In the genomic region with DNA sequence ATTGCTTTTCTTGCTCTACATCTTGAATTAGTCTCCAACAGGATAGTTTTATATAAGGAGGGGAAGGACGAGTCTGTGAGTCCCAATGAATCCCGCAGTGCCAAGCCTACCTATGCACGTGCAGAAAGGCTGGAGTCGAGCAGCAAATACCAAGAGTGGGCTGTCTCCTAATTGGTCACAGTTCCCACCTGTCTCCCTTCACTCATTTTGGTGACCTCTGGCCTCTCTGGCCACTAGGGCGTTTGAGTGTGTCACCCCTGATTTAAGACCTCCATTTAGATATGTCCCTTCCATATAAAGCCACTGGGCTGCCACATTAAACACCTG, we compare ENCODE assay signal across 9 mouse cellular contexts.
DNase-seq lines count a peak whose midpoint lies in the region; ATAC-seq and TF ChIP-seq lines count a peak whose summit lies in the region.
"Had no signal": no experiment of that assay in that cellular context is flagged by ENCODE, and none has a peak within 500 bp of the region (broad histone marks: within the 10 kb centered on the region; RNA-seq: fewer than 3 reads in every experiment).

No protein-coding gene starts in this region.

- no peak for TF ChIP-seq EP300 in stomach, postnatal 0 days (optimal IDR thresholded peaks at IDR 0.05)

- no peak for TF ChIP-seq CTCF in stomach, postnatal 0 days (IDR thresholded peaks at IDR 0.05; ENCODE audit: low read depth)

- DNase-seq in kidney, adult 18-20 months: no peak
- no peak for DNase-seq in stomach, postnatal 0 days (ENCODE audit: low spot score)
- DNase-seq in thymus, postnatal 14 days: no peak
- no peak for DNase-seq in layer of hippocampus, adult 18-20 months (ENCODE audit: low spot score in 2 of 2)
- DNase-seq: thymus, postnatal 4 days had no signal

- ATAC-seq in kidney, embryonic 14.5 days (ENCODE audit: low FRiP score, low TSS enrichment): 0 out of 2 replicates have a peak, but pooled peaks have one; percentile 2
- no peak for ATAC-seq in stomach, embryonic 14.5 days (ENCODE audit: insufficient number of reproducible peaks, insufficient read depth, low FRiP score, low read depth)
- no peak for ATAC-seq in stomach, postnatal 0 days (ENCODE audit: low FRiP score, low TSS enrichment)
- ATAC-seq in hindbrain, embryonic 13.5 days (ENCODE audit: low FRiP score): no peak
- ATAC-seq in stomach, embryonic 16.5 days (ENCODE audit: insufficient read depth, low FRiP score): no peak

- H3K9ac ChIP-seq in kidney, embryonic 14.5 days (ENCODE audit: low read depth, low read length): no peak overlapping the region
- no peak overlapping the region for H3K9ac ChIP-seq in stomach, embryonic 14.5 days (replicated peaks; ENCODE audit: low read depth, low read length)
- H3K9ac ChIP-seq in stomach, postnatal 0 days (ENCODE audit: low read length): no peak overlapping the region
- H3K9ac ChIP-seq in hindbrain, embryonic 13.5 days: no peak overlapping the region
- H3K9ac ChIP-seq in stomach, embryonic 16.5 days (ENCODE audit: low read length): no peak overlapping the region

- H3K4me1 ChIP-seq in kidney, embryonic 14.5 days (ENCODE audit: control insufficient read depth, insufficient read depth, low read length): peaks cover 32% of the 10 kb centered on the region
- peaks cover 27% of the 10 kb centered on the region for H3K4me1 ChIP-seq in stomach, embryonic 14.5 days (ENCODE audit: control insufficient read depth, insufficient read depth, low read length)
- no peaks in the 10 kb centered on the region for H3K4me1 ChIP-seq in stomach, postnatal 0 days (replicated peaks; ENCODE audit: control insufficient read depth, insufficient read depth)
- peaks cover 33% of the 10 kb centered on the region for H3K4me1 ChIP-seq in hindbrain, embryonic 13.5 days (replicated peaks)
- H3K4me1 ChIP-seq in stomach, embryonic 16.5 days (ENCODE audit: control insufficient read depth, insufficient read depth, low read length): peaks cover 30% of the 10 kb centered on the region

- no peaks in the 10 kb centered on the region for H3K36me3 ChIP-seq in kidney, embryonic 14.5 days (ENCODE audit: control insufficient read depth, insufficient read depth, low read length)
- H3K36me3 ChIP-seq in stomach, embryonic 14.5 days (ENCODE audit: control insufficient read depth, insufficient read depth, low read length): no peaks in the 10 kb centered on the region
- H3K36me3 ChIP-seq in stomach, postnatal 0 days (ENCODE audit: control insufficient read depth, insufficient read depth, low read length): no peaks in the 10 kb centered on the region
- no peaks in the 10 kb centered on the region for H3K36me3 ChIP-seq in hindbrain, embryonic 13.5 days
- H3K36me3 ChIP-seq in stomach, embryonic 16.5 days (ENCODE audit: control insufficient read depth, insufficient read depth, low read length): no peaks in the 10 kb centered on the region

- peaks cover 3% of the 10 kb centered on the region; the same call in 1 of the 2 replicates for H3K9me3 ChIP-seq in kidney, embryonic 14.5 days (ENCODE audit: control insufficient read depth, low read length)
- H3K9me3 ChIP-seq in stomach, embryonic 14.5 days (ENCODE audit: control insufficient read depth, low read depth, low read length): no peaks in the 10 kb centered on the region
- H3K9me3 ChIP-seq in stomach, postnatal 0 days (ENCODE audit: control insufficient read depth, low read length): no peaks in the 10 kb centered on the region
- H3K9me3 ChIP-seq in hindbrain, embryonic 13.5 days: no peaks in the 10 kb centered on the region
- peaks cover 8% of the 10 kb centered on the region; the same call in 1 of the 2 replicates for H3K9me3 ChIP-seq in stomach, embryonic 16.5 days (replicated peaks; ENCODE audit: control insufficient read depth, low read length)

- H3K27me3 ChIP-seq in kidney, embryonic 14.5 days (ENCODE audit: control insufficient read depth, insufficient read depth, low read length): no peaks in the 10 kb centered on the region
- no peaks in the 10 kb centered on the region for H3K27me3 ChIP-seq in stomach, embryonic 14.5 days (ENCODE audit: control insufficient read depth, insufficient read depth, low read length)
- H3K27me3 ChIP-seq in stomach, postnatal 0 days (ENCODE audit: control insufficient read depth, insufficient read depth, low read length): no peaks in the 10 kb centered on the region
- H3K27me3 ChIP-seq in hindbrain, embryonic 13.5 days: no peaks in the 10 kb centered on the region; the same call in 1 of the 2 replicates
- H3K27me3 ChIP-seq in stomach, embryonic 16.5 days (ENCODE audit: control insufficient read depth, insufficient read depth, low read length): no peaks in the 10 kb centered on the region

- H3K4me2 ChIP-seq in kidney, embryonic 14.5 days (replicated peaks; ENCODE audit: low read depth, low read length): no peak overlapping the region
- no peak overlapping the region for H3K4me2 ChIP-seq in stomach, embryonic 14.5 days (replicated peaks; ENCODE audit: low read depth, low read length)
- H3K4me2 ChIP-seq in stomach, postnatal 0 days (replicated peaks; ENCODE audit: low read depth): no peak overlapping the region
- no peak overlapping the region for H3K4me2 ChIP-seq in hindbrain, embryonic 13.5 days
- no peak overlapping the region for H3K4me2 ChIP-seq in stomach, embryonic 16.5 days (ENCODE audit: low read depth, low read length)

- H3K4me3 ChIP-seq in kidney, embryonic 14.5 days (ENCODE audit: low read length): no peak overlapping the region
- no peak overlapping the region for H3K4me3 ChIP-seq in stomach, embryonic 14.5 days (ENCODE audit: low read depth, low read length)
- H3K4me3 ChIP-seq in stomach, postnatal 0 days (ENCODE audit: low read depth, low read length): no peak overlapping the region
- H3K4me3 ChIP-seq in hindbrain, embryonic 13.5 days: no peak overlapping the region
- no peak overlapping the region for H3K4me3 ChIP-seq in stomach, embryonic 16.5 days (replicated peaks; ENCODE audit: low read length)

- 37% methylated on average over 5 of the region's 5 CpGs for WGBS in kidney, embryonic 14.5 days
- 52% methylated on average over 5 of the region's 5 CpGs for WGBS in stomach, embryonic 14.5 days
- 61% methylated on average over 5 of the region's 5 CpGs for WGBS in stomach, postnatal 0 days
- WGBS in hindbrain, embryonic 13.5 days: 30% methylated on average over 5 of the region's 5 CpGs
- 55% methylated on average over 5 of the region's 5 CpGs for WGBS in stomach, embryonic 16.5 days

- peak overlapping the region; percentile 88; the same call in 1 of the 2 replicates for H3K27ac ChIP-seq in kidney, embryonic 14.5 days (ENCODE audit: low read depth, low read length)
- peak overlapping the region; percentile 86; the same call in 1 of the 2 replicates for H3K27ac ChIP-seq in stomach, embryonic 14.5 days (ENCODE audit: low read length)
- no peak overlapping the region for H3K27ac ChIP-seq in stomach, postnatal 0 days (replicated peaks)
- H3K27ac ChIP-seq in hindbrain, embryonic 13.5 days: peak overlapping the region; percentile 59; the same call in 1 of the 2 replicates
- peak overlapping the region; percentile 80 for H3K27ac ChIP-seq in stomach, embryonic 16.5 days (ENCODE audit: low read length)
